Mouse (Mus musculus) CD4-positive naive resting alpha-beta T cell, adult 57 days (primary cell): ENCODE data around the gene Gm17361. TPM values are rescaled to one million over a fixed set of nuclear protein-coding genes. Genes with fewer than 3 reads are reported as not detected.

ENCODE experiments used
- total RNA-seq: library from RNA; stranded (reverse); gene quantifications from one replicate; pipeline ENCODE4 v1.2.4, GENCODE M21; 2023

Gm17361 gene
- not detected for total RNA-seq

DNA sequence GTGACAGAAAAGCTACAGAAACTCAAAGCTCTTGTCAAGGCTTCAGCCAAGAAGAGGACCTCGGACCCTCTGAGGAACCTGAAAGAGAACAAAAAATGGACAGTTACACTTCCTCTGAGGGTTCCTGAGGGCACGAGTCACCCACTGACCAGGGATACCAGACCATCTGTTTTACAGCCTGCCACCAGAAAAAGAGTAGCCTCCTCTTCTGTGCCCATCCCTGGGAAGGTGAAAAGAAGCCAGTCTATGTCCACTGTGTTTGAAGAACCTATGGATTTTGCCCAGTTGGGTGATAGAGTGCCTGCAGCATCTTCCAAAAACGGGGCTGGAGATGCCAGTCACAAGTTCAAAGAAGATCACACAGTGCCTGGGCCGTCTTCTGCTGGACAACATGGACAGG lies at the start of gene Gm17361:
Gene Gm17361 (plus strand): TSS at position 301 of the 400 bp plus-strand sequence.

